ENCODE assay signal across 13 mouse cellular contexts in genomic region chr6:127373797-127374463, GRCm38 (mm10).
DNase-seq lines count a peak whose midpoint lies in the region; ATAC-seq and TF ChIP-seq lines count a peak whose summit lies in the region.
"Had no signal": no experiment of that assay in that cellular context is flagged by ENCODE, and none has a peak within 500 bp of the region (broad histone marks: within the 10 kb centered on the region; RNA-seq: fewer than 3 reads in every experiment).

No protein-coding gene starts in this region.

- H3K9ac ChIP-seq in intestine, postnatal 0 days (ENCODE audit: low read depth, low read length) = no peak overlapping the region
- H3K9ac ChIP-seq in intestine, embryonic 16.5 days (ENCODE audit: low read depth, low read length) = no peak overlapping the region
- no peak overlapping the region for H3K9ac ChIP-seq in midbrain, embryonic 14.5 days (replicated peaks; ENCODE audit: low read length)
- H3K9ac ChIP-seq: neural tube, embryonic 12.5 days had no signal

- no peak for ATAC-seq in intestine, postnatal 0 days
- no peak for ATAC-seq in intestine, embryonic 16.5 days
- ATAC-seq in midbrain, embryonic 14.5 days (ENCODE audit: low FRiP score, low TSS enrichment) = no peak
- ATAC-seq in megakaryocyte progenitor cell, adult 5-6 weeks (replicated peaks; ENCODE audit: poor library complexity) = 0 out of 2 replicates have a peak, but pooled peaks have one; percentile 41

- H3K4me2 ChIP-seq in intestine, postnatal 0 days (replicated peaks; ENCODE audit: low read depth) = no peak overlapping the region
- no peak overlapping the region for H3K4me2 ChIP-seq in intestine, embryonic 16.5 days (ENCODE audit: low read depth, low read length)
- H3K4me2 ChIP-seq in midbrain, embryonic 14.5 days (ENCODE audit: low read length) = no peak overlapping the region
- H3K4me2 ChIP-seq: neural tube, embryonic 12.5 days had no signal

- H3K9me3 ChIP-seq in intestine, postnatal 0 days (ENCODE audit: control insufficient read depth) = no peaks in the 10 kb centered on the region
- no peaks in the 10 kb centered on the region for H3K9me3 ChIP-seq in intestine, embryonic 16.5 days (ENCODE audit: control insufficient read depth, low read length)
- H3K9me3 ChIP-seq in midbrain, embryonic 10.5 days (replicated peaks) = no peaks in the 10 kb centered on the region
- H3K9me3 ChIP-seq in midbrain, embryonic 14.5 days (ENCODE audit: control insufficient read depth, low read length) = no peaks in the 10 kb centered on the region
- H3K9me3 ChIP-seq: megakaryocyte, embryonic 14.5 days; neural tube, embryonic 12.5 days had no signal

- 90% methylated on average over 13 of the region's 13 CpGs for WGBS in intestine, postnatal 0 days
- 83% methylated on average over 13 of the region's 13 CpGs for WGBS in intestine, embryonic 16.5 days
- WGBS in midbrain, embryonic 10.5 days = 62% methylated on average over 13 of the region's 13 CpGs
- 43% methylated on average over 13 of the region's 13 CpGs for WGBS in midbrain, embryonic 14.5 days

- H3K36me3 ChIP-seq in intestine, postnatal 0 days (ENCODE audit: control insufficient read depth, insufficient read depth) = no peaks in the 10 kb centered on the region
- no peaks in the 10 kb centered on the region for H3K36me3 ChIP-seq in intestine, embryonic 16.5 days (ENCODE audit: control insufficient read depth, insufficient read depth, low read length)
- no peaks in the 10 kb centered on the region for H3K36me3 ChIP-seq in midbrain, embryonic 10.5 days
- no peaks in the 10 kb centered on the region for H3K36me3 ChIP-seq in midbrain, embryonic 14.5 days (ENCODE audit: control insufficient read depth, insufficient read depth, low read length)
- H3K36me3 ChIP-seq: neural tube, embryonic 12.5 days had no signal

- no peaks in the 10 kb centered on the region for H3K27me3 ChIP-seq in intestine, postnatal 0 days (replicated peaks; ENCODE audit: control insufficient read depth, insufficient read depth, low read length)
- no peaks in the 10 kb centered on the region for H3K27me3 ChIP-seq in intestine, embryonic 16.5 days (replicated peaks; ENCODE audit: control insufficient read depth, insufficient read depth, low read length)
- H3K27me3 ChIP-seq in midbrain, embryonic 10.5 days (ENCODE audit: low read depth, poor library complexity, severe bottlenecking) = peaks cover 43% of the 10 kb centered on the region
- H3K27me3 ChIP-seq in midbrain, embryonic 14.5 days (ENCODE audit: control insufficient read depth, insufficient read depth, low read length) = no peaks in the 10 kb centered on the region
- H3K27me3 ChIP-seq: neural tube, embryonic 12.5 days had no signal

- no peak overlapping the region for H3K4me3 ChIP-seq in intestine, postnatal 0 days (ENCODE audit: low read depth, low read length)
- no peak overlapping the region for H3K4me3 ChIP-seq in intestine, embryonic 16.5 days (ENCODE audit: low read length)
- H3K4me3 ChIP-seq in midbrain, embryonic 10.5 days = no peak overlapping the region
- no peak overlapping the region for H3K4me3 ChIP-seq in midbrain, embryonic 14.5 days (replicated peaks; ENCODE audit: low read depth, low read length)
- H3K4me3 ChIP-seq: megakaryocyte, embryonic 14.5 days; neural tube, embryonic 12.5 days had no signal

- H3K27ac ChIP-seq in intestine, postnatal 0 days (ENCODE audit: low read depth, low read length) = no peak overlapping the region
- H3K27ac ChIP-seq in intestine, embryonic 16.5 days (ENCODE audit: low read length) = no peak overlapping the region
- peak overlapping the region; percentile 55 for H3K27ac ChIP-seq in midbrain, embryonic 10.5 days (replicated peaks)
- no peak overlapping the region for H3K27ac ChIP-seq in midbrain, embryonic 14.5 days (replicated peaks; ENCODE audit: low read depth, low read length)
- H3K27ac ChIP-seq: neural tube, embryonic 12.5 days had no signal

- peak; percentile 44 for TF ChIP-seq CTCF in intestine, postnatal 0 days (IDR thresholded peaks at IDR 0.05; ENCODE audit: low read depth)

- no peaks in the 10 kb centered on the region for H3K4me1 ChIP-seq in intestine, postnatal 0 days (replicated peaks; ENCODE audit: control insufficient read depth, insufficient read depth, low read length)
- H3K4me1 ChIP-seq in intestine, embryonic 16.5 days (ENCODE audit: control insufficient read depth, insufficient read depth, low read length) = peaks cover 13% of the 10 kb centered on the region
- peaks cover 55% of the 10 kb centered on the region for H3K4me1 ChIP-seq in midbrain, embryonic 10.5 days
- H3K4me1 ChIP-seq in midbrain, embryonic 14.5 days (ENCODE audit: control insufficient read depth, insufficient read depth, low read length) = peaks cover 14% of the 10 kb centered on the region; the same call in 1 of the 2 replicates
- H3K4me1 ChIP-seq: neural tube, embryonic 12.5 days had no signal

- peak; percentile 17 for DNase-seq in embryo, embryonic 11 days
- DNase-seq in embryo, embryonic 9.5 days (ENCODE audit: extremely low spot score) = no peak
- DNase-seq in midbrain, embryonic 10.5 days (ENCODE audit: low spot score) = no peak
- no peak for DNase-seq in midbrain, embryonic 14.5 days
- no peak for DNase-seq in ovary, adult 18-20 months (ENCODE audit: low spot score)
- DNase-seq: layer of hippocampus, adult 9-11 months; retina, postnatal 1 day; thymus, adult 2 months had no signal
